Mouse (Mus musculus) urinary bladder, adult 2 months (tissue): Measurements from ENCODE around the gene Ugt1a9. TPM values are rescaled to one million over a fixed set of nuclear protein-coding genes. Genes with fewer than 3 reads are reported as not detected.
A peak's percentile ranks its signal among the peaks of the same experiment; 100 is the strongest.
"Not testable (repeated sequence)": the region's sequence is repeated elsewhere in the genome, so short reads cannot be mapped to it uniquely, and the experiment has no call there.

Source experiments
- DNase-seq: peaks from one replicate; pipeline ENCODE4 v3.0.0; 2022; ENCODE audit warnings: low spot score
- polyA plus RNA-seq: library from polyadenylated mRNA; depleted of rRNA; stranded (reverse); fragments of >200 nt; gene quantifications from 2 replicates; pipeline ENCODE4 v1.2.3, GENCODE M21; 2012; rRNA removed

The Ugt1a9 gene
- polyA plus RNA-seq = not detected in 2 replicates

DNA sequence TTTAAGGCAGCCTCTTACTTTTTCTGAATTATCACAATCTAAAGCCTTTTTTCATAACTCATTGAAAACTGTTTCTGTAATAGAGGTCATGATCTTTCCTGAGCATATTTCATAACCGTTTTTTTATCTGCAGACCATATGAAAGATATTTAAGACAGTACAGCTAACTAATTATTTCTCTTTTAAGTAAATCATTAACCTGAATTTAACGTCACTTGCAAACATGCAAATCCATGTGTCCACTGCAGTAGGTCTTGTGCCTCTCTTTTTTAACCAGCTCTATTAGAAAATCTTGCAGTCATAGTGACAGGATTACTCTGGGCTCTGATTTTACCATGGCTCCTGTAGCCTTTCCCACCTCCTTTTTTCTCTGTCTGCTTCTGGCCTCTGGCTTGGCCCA lies at the start of gene Ugt1a9:
TSS of gene Ugt1a9 (plus strand) at position 306 of the 400 bp plus-strand sequence.
- DNase-seq = no peak

DNA sequence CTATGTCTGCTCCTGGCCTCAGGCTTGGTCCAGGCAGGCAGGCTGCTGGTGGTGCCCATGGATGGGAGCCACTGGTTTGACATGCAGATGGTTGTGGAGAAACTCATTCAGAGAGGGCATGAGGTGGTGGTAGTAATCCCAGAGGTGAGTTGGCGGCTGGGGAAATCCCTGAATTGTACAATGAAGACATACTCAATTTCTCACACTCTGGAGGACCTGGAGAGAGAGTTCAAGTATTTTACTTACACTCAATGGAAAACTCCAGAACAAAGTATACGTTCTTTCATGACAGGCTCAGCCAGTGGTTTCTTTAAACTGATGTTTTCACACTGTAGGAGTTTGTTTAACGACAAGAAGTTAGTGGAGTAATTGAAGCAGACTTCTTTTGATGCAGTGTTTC lies 45.4 kb upstream of the Ugt1a9 start:
- DNase-seq = not testable (repeated sequence)

- not testable (repeated sequence) for DNase-seq
Observed at GRCm38 (mm10) chr1:88043044-88043443, 27.6 kb upstream of the Ugt1a9 start.

DNA sequence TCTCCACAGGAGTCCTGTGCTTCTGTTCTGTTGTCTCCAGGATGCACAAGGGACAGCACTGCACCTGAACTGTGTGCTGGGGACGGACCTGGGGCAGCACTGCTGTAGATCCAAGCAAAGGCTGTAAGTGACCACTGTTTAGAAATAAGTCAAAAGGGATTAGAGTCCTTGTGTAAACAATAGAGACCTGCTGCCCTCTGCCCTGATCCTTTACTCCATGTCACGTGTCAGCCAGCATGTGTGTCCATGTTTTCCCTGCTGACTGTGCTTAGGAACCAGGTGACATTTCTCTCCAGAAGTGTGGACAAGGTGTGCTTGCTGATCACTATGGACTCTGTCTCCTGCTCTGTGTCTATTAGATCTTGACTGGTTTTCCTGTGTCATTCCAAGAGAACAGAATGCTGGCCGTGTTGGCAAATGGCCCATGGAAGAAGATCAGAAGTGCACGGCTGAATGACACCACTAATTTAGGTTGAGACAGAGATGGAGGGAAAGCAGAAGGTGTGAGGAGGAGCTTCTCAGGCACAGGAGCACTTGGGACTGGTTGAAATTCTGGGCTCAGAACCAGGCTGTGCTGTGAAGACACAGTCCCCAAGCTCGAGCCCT lies 25.7 kb upstream of the Ugt1a9 start:
- DNase-seq = not testable (repeated sequence)

DNA sequence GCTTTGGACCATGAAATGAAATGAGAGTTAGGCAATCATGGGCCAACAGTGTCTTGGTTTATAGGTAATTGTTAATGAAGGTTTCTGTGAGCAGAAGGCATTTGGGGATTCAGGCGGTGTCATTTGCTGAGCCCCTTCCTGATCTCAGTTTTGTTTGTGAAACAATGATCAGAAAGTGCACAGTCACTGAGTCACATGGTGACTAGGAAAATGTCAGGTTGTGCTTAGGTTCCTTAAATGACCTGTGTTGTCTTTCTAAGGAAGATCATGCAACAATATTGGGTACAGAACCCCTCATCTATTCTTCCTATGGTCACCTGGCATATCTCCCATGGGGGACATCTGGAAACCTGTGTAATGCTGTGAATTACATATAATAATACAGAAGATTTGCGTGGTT lies 23.2 kb upstream of the Ugt1a9 start:
- not testable (repeated sequence) for DNase-seq

DNA sequence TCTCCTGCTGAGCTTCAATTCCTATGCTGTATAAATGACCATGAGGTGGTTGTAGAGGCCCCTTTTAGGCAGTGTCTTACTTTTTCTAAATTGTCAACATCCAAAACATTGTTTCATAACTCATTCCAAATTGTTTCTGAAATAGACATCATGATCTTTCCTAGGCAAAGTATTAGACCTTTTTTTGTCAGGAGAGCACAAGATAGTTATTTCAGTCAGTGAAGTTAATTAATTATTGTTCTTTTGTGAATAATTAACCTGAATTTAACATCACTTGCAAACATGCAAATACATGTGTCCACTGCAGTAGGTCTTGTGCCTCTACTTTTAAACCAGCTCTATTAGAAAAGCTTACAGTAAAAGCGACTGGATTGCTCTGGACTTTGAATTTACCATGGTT lies 15.5 kb upstream of the Ugt1a9 start, which contains the start of gene Ugt1a10:
TSS of gene Ugt1a10 (plus strand) at position 301 of the 400 bp plus-strand sequence.
- no peak for DNase-seq

DNA sequence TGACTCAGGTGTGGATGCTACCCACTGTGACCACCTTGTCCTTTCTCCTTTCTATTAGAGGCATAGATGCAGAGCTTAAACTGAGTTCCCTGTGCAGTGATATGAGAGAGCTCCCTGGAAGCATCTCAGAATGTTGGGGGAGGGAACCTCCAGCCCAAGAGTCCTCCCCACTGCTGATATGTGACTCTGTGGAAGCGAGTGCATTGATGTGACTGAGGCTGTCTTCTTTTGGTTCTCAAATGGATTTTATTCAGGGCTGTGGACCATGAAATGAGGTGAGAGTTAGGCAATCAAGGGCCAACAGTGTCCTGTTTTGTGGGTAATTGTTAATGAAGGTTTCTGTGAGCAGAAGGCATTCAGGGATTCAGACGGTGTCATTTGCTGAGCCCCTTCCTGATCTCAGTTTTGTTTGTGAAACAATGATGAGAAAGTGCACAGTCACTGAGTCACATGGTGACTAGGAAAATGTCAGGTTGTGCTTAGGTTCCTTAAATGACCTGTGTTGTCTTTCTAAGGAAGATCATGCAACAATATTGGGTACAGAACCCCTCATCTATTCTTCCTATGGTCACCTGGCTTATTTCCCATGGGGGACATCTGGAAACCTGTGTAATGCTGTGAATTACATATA lies 4.0 kb upstream of the Ugt1a9 start:
- not testable (repeated sequence) for DNase-seq

DNA sequence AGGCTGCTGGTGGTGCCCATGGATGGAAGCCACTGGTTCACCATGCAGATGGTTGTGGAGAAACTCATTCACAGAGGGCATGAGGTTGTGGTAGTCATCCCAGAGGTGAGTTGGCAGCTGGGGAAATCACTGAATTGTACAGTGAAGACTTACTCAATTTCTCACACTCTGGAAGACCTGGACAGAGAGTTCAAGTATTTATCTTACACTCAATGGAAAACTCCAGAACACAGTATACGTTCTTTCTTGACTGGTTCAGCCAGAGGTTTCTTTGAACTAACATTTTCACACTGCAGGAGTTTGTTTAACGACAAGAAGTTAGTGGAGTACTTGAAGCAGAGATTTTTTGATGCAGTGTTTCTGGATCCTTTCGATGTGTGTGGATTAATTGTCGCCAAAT lies 302 bp downstream of the Ugt1a9 start:
- no peak for DNase-seq

- DNase-seq = no peak
Observed at GRCm38 (mm10) chr1:88074471-88074870, 3.9 kb downstream of the Ugt1a9 start.

GRCm38 (mm10) chr1:88077128-88077527 lies 6.5 kb downstream of the Ugt1a9 start:
- no peak for DNase-seq

GRCm38 (mm10) chr1:88081670-88082069 lies 11.1 kb downstream of the Ugt1a9 start:
- DNase-seq = no peak

DNA sequence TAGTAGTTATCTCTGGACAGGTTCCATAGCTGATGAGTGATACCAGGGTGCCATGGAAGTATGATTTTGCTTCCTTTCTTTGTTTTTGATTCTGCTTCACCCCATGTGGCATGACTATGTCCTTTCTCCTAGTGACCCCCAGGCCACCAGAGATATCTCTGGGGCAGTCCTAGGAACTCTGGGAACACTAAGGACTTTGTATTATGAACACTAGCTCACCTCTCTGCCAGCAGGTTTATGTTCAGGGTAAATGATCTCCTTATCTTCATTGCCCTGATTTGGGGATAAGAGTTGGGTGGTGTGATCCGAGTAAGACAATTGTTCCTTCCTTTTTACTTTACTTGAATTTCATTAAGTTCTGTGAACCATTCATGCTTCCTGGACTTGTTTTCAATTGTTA lies 15.5 kb downstream of the Ugt1a9 start:
- no peak for DNase-seq

GRCm38 (mm10) chr1:88087513-88087912 lies 16.9 kb downstream of the Ugt1a9 start, which contains the start of gene Ugt1a8:
TSS of gene Ugt1a8 (plus strand) at chr1:88087813.
- DNase-seq = no peak

- DNase-seq = no peak
Observed at GRCm38 (mm10) chr1:88092341-88092740, 21.7 kb downstream of the Ugt1a9 start.

DNA sequence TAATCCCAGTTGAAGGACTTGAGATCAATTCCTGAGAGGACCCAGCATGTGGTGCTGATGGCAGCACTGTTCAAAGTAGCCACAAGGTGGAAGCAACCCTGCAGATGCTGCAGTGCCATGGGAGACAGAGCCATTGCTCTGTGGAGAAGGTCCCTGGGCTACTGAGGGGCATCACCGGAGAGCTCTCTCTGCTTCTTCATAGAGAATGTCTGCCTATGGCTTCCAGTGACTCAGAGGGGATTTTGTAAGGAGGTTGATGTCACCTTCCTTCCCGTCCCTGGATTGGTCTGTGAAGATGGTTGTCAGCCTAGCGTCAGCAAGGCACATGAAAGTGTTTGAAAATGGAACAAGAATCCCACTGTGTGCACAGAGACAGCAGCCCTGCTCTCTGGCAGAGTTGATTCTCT lies 23.7 kb downstream of the Ugt1a9 start:
- DNase-seq = not testable (repeated sequence)

DNA sequence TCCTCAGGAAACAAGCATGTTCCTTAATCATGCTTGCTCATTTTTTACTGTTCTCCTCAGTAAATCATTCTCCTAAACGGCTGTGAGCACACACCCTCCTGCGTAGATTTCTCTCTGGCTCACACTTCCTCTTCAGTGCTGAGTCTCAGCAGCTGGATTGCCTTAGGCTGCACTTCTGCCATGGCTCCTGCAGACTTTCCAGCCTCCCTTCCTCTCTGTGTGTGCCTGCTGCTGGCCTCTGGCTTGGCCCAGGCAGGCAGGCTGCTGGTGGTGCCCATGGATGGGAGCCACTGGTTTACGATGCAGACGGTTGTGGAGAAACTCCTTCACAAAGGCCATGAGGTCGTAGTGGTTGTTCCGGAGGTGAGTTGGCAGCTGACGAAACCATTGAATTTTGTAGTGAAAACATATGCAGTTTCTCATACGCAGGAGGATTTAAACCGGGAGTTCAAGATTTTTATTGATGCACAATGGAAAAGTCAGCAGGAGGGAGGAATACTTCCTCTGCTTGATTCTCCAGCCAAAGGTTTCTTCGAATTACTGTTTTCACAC lies 24.4 kb downstream of the Ugt1a9 start, which contains the start of gene Ugt1a7c:
TSS of gene Ugt1a7c (plus strand) at position 122 of the 552 bp plus-strand sequence.
- peak; percentile 41 for DNase-seq

GRCm38 (mm10) chr1:88098546-88098945 lies 27.9 kb downstream of the Ugt1a9 start:
- not testable (repeated sequence) for DNase-seq

- DNase-seq = not testable (repeated sequence)
Observed at GRCm38 (mm10) chr1:88099691-88100090, 29.1 kb downstream of the Ugt1a9 start.

- DNase-seq = not testable (repeated sequence)
Observed at GRCm38 (mm10) chr1:88103019-88103418, 32.4 kb downstream of the Ugt1a9 start, which contains the start of gene Ugt1a6b. TSS of gene Ugt1a6b (plus strand) at chr1:88103252.

DNA sequence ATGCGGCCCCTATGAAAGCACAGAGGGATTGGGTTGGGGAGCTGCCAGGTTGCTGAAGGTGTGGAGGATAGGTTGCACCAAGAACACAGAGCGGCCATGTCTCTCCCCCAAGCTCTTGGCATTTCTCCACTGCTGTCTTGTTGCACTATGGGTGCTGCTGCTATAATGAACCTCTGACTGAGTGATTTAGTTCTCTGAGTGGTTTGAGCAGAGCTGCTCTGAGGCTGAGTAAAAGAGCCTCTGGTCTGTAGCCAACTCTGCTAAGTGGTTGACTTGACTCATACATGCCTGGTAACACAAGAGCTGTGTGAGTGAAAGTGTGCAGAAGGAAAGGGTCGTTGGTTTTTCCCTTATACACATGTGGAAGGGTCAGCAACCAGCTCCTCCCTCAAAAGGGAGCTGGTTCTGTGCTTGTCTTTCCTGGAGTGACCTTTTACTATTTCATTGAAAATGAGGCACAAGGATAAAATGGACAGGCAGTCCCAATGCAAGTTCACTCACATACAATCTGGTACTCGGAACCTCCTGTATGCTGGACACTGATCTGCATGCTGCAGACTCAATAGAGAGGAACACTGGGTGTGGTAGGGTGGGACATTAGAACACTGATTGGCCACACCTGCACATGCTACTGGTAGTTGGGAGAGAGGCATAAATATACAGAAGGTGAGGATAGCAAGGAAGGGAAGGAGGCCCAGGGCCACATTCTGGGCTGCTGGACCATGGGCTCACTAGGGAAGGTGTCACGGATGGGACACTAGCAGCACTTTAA lies 33.3 kb downstream of the Ugt1a9 start:
- not testable (repeated sequence) for DNase-seq

- DNase-seq = no peak
Observed at GRCm38 (mm10) chr1:88104667-88105430, 34.2 kb downstream of the Ugt1a9 start.
